Mouse (Mus musculus): ENCODE data around the gene Trib3. TPM values are rescaled to one million over a fixed set of nuclear protein-coding genes. Genes with fewer than 3 reads are reported as not detected.
"Not testable (repeated sequence)": the region's sequence is repeated elsewhere in the genome, so short reads cannot be mapped to it uniquely, and the experiment has no call there.

The Trib3 gene
- 1 to 10 TPM; 3.6 to 3.8 TPM for total RNA-seq (2021)

- DNase-seq: peak; percentile 81
- intact Hi-C loops (cut with DNase I): loop anchor here (2.0 kb wide), 1 partner anchor 19 kb away; no protein-coding TSS in a partner anchor
Measured at GRCm38 (mm10) chr2:152343329-152344213, at the start of gene Trib3. Gene Trib3 (minus strand): TSS chr2:152344032.

- no peak for DNase-seq
Measured at GRCm38 (mm10) chr2:152393225-152394017, 49.6 kb upstream of the Trib3 start.

GRCm38 (mm10) chr2:152392786-152393185 lies 49.0 kb upstream of the Trib3 start:
- peak; percentile 39 to 44 for DNase-seq
- intact Hi-C loops (cut with DNase I): loop anchor here (1.0 to 10.0 kb wide), 3 partner anchors 45 to 192 kb away; partner anchors contain the start of genes Defb19 and Defb29

More at GRCm38 (mm10) chr2:152393225-152394017, 49.6 kb upstream of the Trib3 start:
- intact Hi-C loops (cut with DNase I): loop anchor here (1.0 to 10.0 kb wide), 3 partner anchors 44 to 191 kb away; partner anchors contain the start of genes Defb19 and Defb29

- intact Hi-C loops (cut with DNase I): no loop called here
- DNase-seq: no peak
Measured at GRCm38 (mm10) chr2:152384191-152384590, 40.4 kb upstream of the Trib3 start.

- intact Hi-C loops (cut with DNase I): no loop called here
- DNase-seq: no peak
Measured at GRCm38 (mm10) chr2:152376345-152376741, 32.5 kb upstream of the Trib3 start, which contains the start of gene Nrsn2. Gene Nrsn2 (minus strand): TSS chr2:152376638.

- DNase-seq: no peak
- intact Hi-C loops (cut with DNase I): no loop called here
Measured at GRCm38 (mm10) chr2:152375652-152376344, 32.0 kb upstream of the Trib3 start.

GRCm38 (mm10) chr2:152373547-152373946 lies 29.7 kb upstream of the Trib3 start:
- intact Hi-C loops (cut with DNase I): no loop called here
- DNase-seq: no peak

GRCm38 (mm10) chr2:152372661-152373060 lies 28.8 kb upstream of the Trib3 start:
- DNase-seq: no peak
- intact Hi-C loops (cut with DNase I): no loop called here

- DNase-seq: no peak
- intact Hi-C loops (cut with DNase I): no loop called here
Measured at GRCm38 (mm10) chr2:152372104-152372503, 28.3 kb upstream of the Trib3 start.

- intact Hi-C loops (cut with DNase I): loop anchor here (2.0 to 5.0 kb wide), 4 partner anchors 76 to 340 kb away; partner anchors contain the start of genes Srxn1 and Tbc1d20
- peak; percentile 57 to 61 for DNase-seq
Measured at GRCm38 (mm10) chr2:152368532-152369140, 24.8 kb upstream of the Trib3 start.

- intact Hi-C loops (cut with DNase I): loop anchor here (2.0 to 5.0 kb wide), 4 partner anchors 76 to 339 kb away; partner anchors contain the start of genes Srxn1 and Tbc1d20
- DNase-seq: no peak
Measured at GRCm38 (mm10) chr2:152367917-152368316, 24.1 kb upstream of the Trib3 start.

GRCm38 (mm10) chr2:152363245-152364147 lies 19.7 kb upstream of the Trib3 start:
- DNase-seq: peak; percentile 76
- intact Hi-C loops (cut with DNase I): loop anchor here (2.0 to 5.0 kb wide), 3 partner anchors 19 to 73 kb away; partner anchors contain the start of gene Trib3

GRCm38 (mm10) chr2:152361193-152361592 lies 17.4 kb upstream of the Trib3 start:
- intact Hi-C loops (cut with DNase I): loop anchor here (5.0 kb wide), 1 partner anchor 34 kb away; no protein-coding TSS in a partner anchor
- DNase-seq: no peak

GRCm38 (mm10) chr2:152360271-152360775 lies 16.5 kb upstream of the Trib3 start:
- peak; percentile 76 to 81 for DNase-seq
- intact Hi-C loops (cut with DNase I): loop anchor here (5.0 kb wide), 1 partner anchor 33 kb away; no protein-coding TSS in a partner anchor

- DNase-seq: peak in 1 of 2 experiments; percentile 20
Measured at GRCm38 (mm10) chr2:152359616-152360015, 15.8 kb upstream of the Trib3 start.

GRCm38 (mm10) chr2:152358977-152359376 lies 15.1 kb upstream of the Trib3 start:
- intact Hi-C loops (cut with DNase I): not testable (repeated sequence)
- DNase-seq: peak in 1 of 2 experiments; percentile 15

More at GRCm38 (mm10) chr2:152359616-152360015, 15.8 kb upstream of the Trib3 start:
- intact Hi-C loops (cut with DNase I): loop anchor here (5.0 kb wide), 1 partner anchor 32 kb away; no protein-coding TSS in a partner anchor

GRCm38 (mm10) chr2:152357254-152357653 lies 13.4 kb upstream of the Trib3 start:
- intact Hi-C loops (cut with DNase I): no loop called here
- no peak for DNase-seq

Data from heart, postnatal 36 days (tissue).